Mouse (Mus musculus) ES-E14 (cell line): ENCODE data around the gene Gucy1a1. TPM values are rescaled to one million over a fixed set of nuclear protein-coding genes. Genes with fewer than 3 reads are reported as not detected.

ENCODE experiments used
- DNase-seq: peaks from one replicate; pipeline ENCODE4 v3.0.0-alpha.2; 2013; ENCODE audit warnings: low read depth, low spot score
- H3K27ac ChIP-seq: 2 replicates; pipeline ENCODE4 v1.5.1; 2012; ENCODE audit warnings: low read depth, mild to moderate bottlenecking, low read length, moderate library complexity, mixed read lengths; ENCODE audit not compliant: poor library complexity, insufficient read depth, severe bottlenecking
- H3K36me3 ChIP-seq: 2 replicates; pipeline ENCODE4 v1.6.1; 2012; ENCODE audit warnings: mild to moderate bottlenecking, low read length, moderate library complexity, mixed read lengths; ENCODE audit not compliant: control insufficient read depth, poor library complexity, insufficient read depth, severe bottlenecking
- H3K4me1 ChIP-seq, 2 experiments: fragments of 150-350 bp in 1 of 2; sonication (generic) in 1 of 2; 2 replicates each; pipeline ENCODE4 v1.6.1; 2012; ENCODE audit warnings: low read length in 2 of 2, mild to moderate bottlenecking in 1 of 2, mixed read lengths in 1 of 2; ENCODE audit not compliant: control insufficient read depth in 2 of 2, insufficient read depth in 2 of 2, poor library complexity in 1 of 2
- H3K4me3 ChIP-seq, 2 experiments: fragments of 150-350 bp in 1 of 2; sonication (generic) in 1 of 2; 2 replicates each; pipeline ENCODE4 v1.5.1; 2012; ENCODE audit warnings: low read length in 2 of 2, low read depth in 1 of 2, mild to moderate bottlenecking in 1 of 2, mixed read lengths in 1 of 2; ENCODE audit not compliant: insufficient read depth in 1 of 2, poor library complexity in 1 of 2, severe bottlenecking in 1 of 2
- H3K9ac ChIP-seq: 2 replicates; pipeline ENCODE4 v1.6.1; 2012; ENCODE audit warnings: low read depth, mild to moderate bottlenecking, low read length, mixed read lengths; ENCODE audit not compliant: poor library complexity, insufficient read depth, severe bottlenecking
- H3K9me3 ChIP-seq: fragments of 150-350 bp; sonication (generic); 2 replicates; pipeline ENCODE4 v1.6.1; 2012; ENCODE audit warnings: low read depth, mild to moderate bottlenecking, low read length; ENCODE audit not compliant: control insufficient read depth, insufficient read depth
- CHD2 ChIP-seq: IDR thresholded peaks from 2 replicates; pipeline ENCODE4 v1.6.1; 2014; ENCODE audit warnings: mild to moderate bottlenecking, low read depth, low read length, inconsistent platforms
- HCFC1 ChIP-seq: IDR thresholded peaks from 2 replicates; pipeline ENCODE4 v1.6.1; 2012; ENCODE audit warnings: low read length, inconsistent platforms, borderline replicate concordance; ENCODE audit not compliant: insufficient read depth
- MAFK ChIP-seq: IDR thresholded peaks from 2 replicates; pipeline ENCODE4 v1.6.1; 2014; ENCODE audit warnings: mild to moderate bottlenecking, low read depth, low read length, inconsistent platforms; ENCODE audit not compliant: insufficient read depth
- ZC3H11A ChIP-seq: IDR thresholded peaks from 2 replicates; pipeline ENCODE4 v1.6.1; 2012; ENCODE audit warnings: low read depth, mild to moderate bottlenecking, inconsistent platforms, low read length, borderline replicate concordance
- ZNF384 ChIP-seq: IDR thresholded peaks from 2 replicates; pipeline ENCODE4 v1.6.1; 2012; ENCODE audit warnings: low read depth, low read length, inconsistent platforms
- in situ Hi-C, 2 experiments: fragments of 600-800 bp; cut with MboI; formaldehyde crosslinking; loops; one replicate each; pipeline ENCODE4 v1.15.1; 2025; ENCODE audit warnings: low sequenced_read_pairs in 2 of 2, inconsistent platforms in 1 of 2; ENCODE audit not compliant: unreplicated experiment in 2 of 2
- total RNA-seq: library from RNA; depleted of rRNA; stranded (reverse); fragments of 300-350 nt; gene quantifications from 2 replicates; pipeline ENCODE4 v1.2.3, GENCODE M21; 2012

The Gucy1a1 gene
- total RNA-seq, 1 experiment = 0.04 TPM

DNA sequence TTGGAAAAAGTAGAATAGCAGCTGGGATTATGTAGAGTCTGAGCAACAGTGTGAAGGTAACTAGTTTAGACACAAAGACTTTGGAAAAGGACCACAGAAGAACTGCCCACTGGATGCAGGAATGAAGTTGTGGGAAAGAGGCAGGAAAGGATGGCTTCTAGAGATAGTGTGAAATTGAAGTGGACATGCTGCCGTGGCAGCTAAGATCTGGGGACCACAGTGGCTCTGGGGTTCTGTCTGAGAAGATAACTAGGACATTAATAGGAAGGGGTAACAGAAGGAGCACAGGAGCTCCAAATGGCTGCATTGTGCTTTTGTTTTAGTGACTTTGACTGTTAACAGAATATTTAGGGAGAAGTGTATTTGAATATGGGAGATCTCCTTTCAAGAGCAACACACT lies 16.3 kb downstream of the Gucy1a1 start:
- H3K4me1 ChIP-seq = no peaks in the 10 kb centered on the region
- no peaks in the 10 kb centered on the region for H3K9me3 ChIP-seq
- H3K27ac ChIP-seq = no peak overlapping the region
- TF ChIP-seq MAFK = no peak
- no peak for TF ChIP-seq HCFC1
- no peak for TF ChIP-seq CHD2
- no peaks in the 10 kb centered on the region for H3K36me3 ChIP-seq
- H3K9ac ChIP-seq = no peak overlapping the region
- in situ Hi-C loops = no loop called here
- no peak for DNase-seq
- H3K4me3 ChIP-seq = no peak overlapping the region

DNA sequence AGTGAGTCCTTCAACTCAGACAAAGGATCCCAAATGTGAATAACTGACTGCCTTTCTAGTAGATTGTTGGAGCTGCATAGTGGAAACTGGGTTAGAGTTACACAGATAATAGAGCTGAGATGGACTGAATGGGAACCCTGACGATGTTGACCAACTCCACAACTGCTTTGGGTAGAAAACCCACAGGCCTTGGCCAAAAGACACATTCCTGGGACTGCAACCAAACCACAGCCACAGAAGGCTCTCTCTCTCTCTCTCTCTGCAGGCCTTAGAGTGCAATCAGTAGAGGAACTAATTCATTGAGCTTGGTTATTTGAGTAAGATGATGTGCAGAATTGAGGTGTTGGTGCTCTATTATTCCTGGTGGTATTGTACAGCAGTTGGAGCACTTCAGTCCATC lies 21.0 kb downstream of the Gucy1a1 start:
- Histone ChIP-seq H3K9me3 (no peaks in the 10 kb centered on the region), H3K36me3 (no peaks in the 10 kb centered on the region), H3K9ac (no peak overlapping the region), H3K27ac (no peak overlapping the region), H3K4me1 (no peaks in the 10 kb centered on the region), H3K4me3 (no peak overlapping the region)
- TF ChIP-seq MAFK (no peak), HCFC1 (no peak), CHD2 (no peak), ZC3H11A (no peak), ZNF384 (no peak)
- no peak for DNase-seq
- in situ Hi-C loops = no loop called here

DNA sequence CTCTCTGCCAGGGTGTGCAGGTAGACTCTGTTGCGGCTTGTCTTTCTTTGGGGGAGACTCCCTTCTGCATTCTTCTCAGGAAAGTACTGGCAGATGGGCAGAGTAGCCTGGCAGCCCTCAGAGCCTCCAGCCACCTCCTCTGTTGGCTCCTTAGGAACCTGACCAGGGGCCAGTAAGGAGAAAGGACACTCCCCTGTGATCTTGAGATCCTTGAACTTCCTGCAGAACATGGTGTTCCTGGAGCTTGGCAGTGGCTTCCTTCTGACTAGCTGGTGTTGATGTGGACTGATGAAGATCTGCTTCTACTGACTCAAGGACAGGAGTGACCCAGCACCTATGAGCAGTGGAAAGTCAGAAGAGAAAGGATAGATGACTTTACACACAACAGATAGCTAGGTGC lies 26.7 kb downstream of the Gucy1a1 start:
- in situ Hi-C loops = no loop called here
- Histone ChIP-seq H3K36me3 (no peaks in the 10 kb centered on the region), H3K9ac (no peak overlapping the region), H3K4me1 (no peaks in the 10 kb centered on the region), H3K9me3 (no peaks in the 10 kb centered on the region), H3K4me3 (no peak overlapping the region), H3K27ac (no peak overlapping the region)
- no peak for TF ChIP-seq ZNF384
- TF ChIP-seq HCFC1 = no peak
- TF ChIP-seq ZC3H11A = no peak
- TF ChIP-seq MAFK = no peak
- TF ChIP-seq CHD2 = no peak
- DNase-seq = no peak

GRCm38 (mm10) chr3:82112439-82112838 lies 33.1 kb downstream of the Gucy1a1 start:
- H3K4me3 ChIP-seq = no peak overlapping the region
- no peak for DNase-seq
- TF ChIP-seq ZNF384 = no peak
- TF ChIP-seq MAFK = no peak
- TF ChIP-seq ZC3H11A = no peak
- no peak for TF ChIP-seq CHD2
- TF ChIP-seq HCFC1 = no peak
- no peak overlapping the region for H3K9ac ChIP-seq
- no peak overlapping the region for H3K27ac ChIP-seq
- in situ Hi-C loops = no loop called here
- H3K9me3 ChIP-seq = no peaks in the 10 kb centered on the region
- H3K4me1 ChIP-seq = no peaks in the 10 kb centered on the region
- no peaks in the 10 kb centered on the region for H3K36me3 ChIP-seq

GRCm38 (mm10) chr3:82111986-82112385 lies 33.6 kb downstream of the Gucy1a1 start:
- TF ChIP-seq MAFK (no peak), HCFC1 (no peak), ZNF384 (no peak), CHD2 (no peak), ZC3H11A (no peak)
- Histone ChIP-seq H3K4me1 (no peaks in the 10 kb centered on the region), H3K9ac (no peak overlapping the region), H3K36me3 (no peaks in the 10 kb centered on the region), H3K4me3 (no peak overlapping the region), H3K9me3 (no peaks in the 10 kb centered on the region), H3K27ac (no peak overlapping the region)
- in situ Hi-C loops = no loop called here
- no peak for DNase-seq
